Mouse (Mus musculus): ENCODE results near the gene Ankrd24. TPM values are rescaled to one million over a fixed set of nuclear protein-coding genes. Genes with fewer than 3 reads are reported as not detected.

Ankrd24 gene
- polyA plus RNA-seq (2012; ENCODE audit: insufficient read depth, insufficient read length, missing spikeins) = 7.8 and 9.6 TPM in 2 replicates

GRCm38 (mm10) chr10:81628390-81628789 lies at the start of gene Ankrd24:
Ankrd24 (plus strand) TSS chr10:81628540.
- Histone ChIP-seq H3K27ac (ENCODE audit: insufficient read depth, low read depth, low read length) (peak within 1 kb of the TSS; percentile 87), H3K4me3 (ENCODE audit: insufficient read depth, low read length) (peak within 1 kb of the TSS; percentile 75), H3K4me1 (ENCODE audit: control insufficient read depth, insufficient read depth, low read length) (peaks cover 21% of the 10 kb centered on the region)
- no peak for TF ChIP-seq POLR2A (IDR thresholded peaks at IDR 0.05; ENCODE audit: borderline replicate concordance, low read depth, low read length)
- no peak for TF ChIP-seq CTCF (IDR thresholded peaks at IDR 0.05; ENCODE audit: low read depth, low read length)

- H3K4me1 ChIP-seq (ENCODE audit: control insufficient read depth, insufficient read depth, low read length) = no peaks in the 10 kb centered on the region; the same call in 1 of the 2 replicates
- no peak overlapping the region for H3K27ac ChIP-seq (ENCODE audit: insufficient read depth, low read depth, low read length)
- H3K4me3 ChIP-seq (ENCODE audit: insufficient read depth, low read length) = no peak overlapping the region
- TF ChIP-seq POLR2A (IDR thresholded peaks at IDR 0.05; ENCODE audit: borderline replicate concordance, low read depth, low read length) (no peak), CTCF (IDR thresholded peaks at IDR 0.05; ENCODE audit: low read depth, low read length) (no peak)
These were observed 48.4 kb upstream of the Ankrd24 start for GRCm38 (mm10) chr10:81579967-81580366.

- Histone ChIP-seq H3K27ac (ENCODE audit: insufficient read depth, low read depth, low read length) (no peak overlapping the region), H3K4me1 (ENCODE audit: control insufficient read depth, insufficient read depth, low read length) (no peaks in the 10 kb centered on the region; the same call in 1 of the 2 replicates), H3K4me3 (ENCODE audit: insufficient read depth, low read length) (peak overlapping the region; percentile 18; the same call in 1 of the 2 replicates)
- TF ChIP-seq POLR2A (IDR thresholded peaks at IDR 0.05; ENCODE audit: borderline replicate concordance, low read depth, low read length) (no peak), CTCF (IDR thresholded peaks at IDR 0.05; ENCODE audit: low read depth, low read length) (no peak)
These were observed 47.8 kb upstream of the Ankrd24 start for GRCm38 (mm10) chr10:81580441-81581070.

GRCm38 (mm10) chr10:81583347-81583746 lies 45.0 kb upstream of the Ankrd24 start:
- Histone ChIP-seq H3K4me1 (ENCODE audit: control insufficient read depth, insufficient read depth, low read length) (no peaks in the 10 kb centered on the region), H3K4me3 (ENCODE audit: insufficient read depth, low read length) (no peak overlapping the region), H3K27ac (ENCODE audit: insufficient read depth, low read depth, low read length) (no peak overlapping the region)
- TF ChIP-seq CTCF (IDR thresholded peaks at IDR 0.05; ENCODE audit: low read depth, low read length) (no peak), POLR2A (IDR thresholded peaks at IDR 0.05; ENCODE audit: borderline replicate concordance, low read depth, low read length) (no peak)

- TF ChIP-seq POLR2A (IDR thresholded peaks at IDR 0.05; ENCODE audit: borderline replicate concordance, low read depth, low read length) (no peak), CTCF (IDR thresholded peaks at IDR 0.05; ENCODE audit: low read depth, low read length) (no peak)
These were observed 39.6 kb upstream of the Ankrd24 start for GRCm38 (mm10) chr10:81588739-81589138.

GRCm38 (mm10) chr10:81591846-81592245 lies 36.5 kb upstream of the Ankrd24 start:
- Histone ChIP-seq H3K4me3 (ENCODE audit: insufficient read depth, low read length) (no peak overlapping the region), H3K4me1 (ENCODE audit: control insufficient read depth, insufficient read depth, low read length) (no peaks in the 10 kb centered on the region), H3K27ac (ENCODE audit: insufficient read depth, low read depth, low read length) (no peak overlapping the region)
- TF ChIP-seq CTCF (IDR thresholded peaks at IDR 0.05; ENCODE audit: low read depth, low read length) (no peak), POLR2A (IDR thresholded peaks at IDR 0.05; ENCODE audit: borderline replicate concordance, low read depth, low read length) (no peak)

More at GRCm38 (mm10) chr10:81588739-81589138, 39.6 kb upstream of the Ankrd24 start:
- H3K4me1 ChIP-seq (ENCODE audit: control insufficient read depth, insufficient read depth, low read length) = no peaks in the 10 kb centered on the region
- H3K4me3 ChIP-seq (ENCODE audit: insufficient read depth, low read length) = no peak overlapping the region
- no peak overlapping the region for H3K27ac ChIP-seq (ENCODE audit: insufficient read depth, low read depth, low read length)

- H3K4me3 ChIP-seq (ENCODE audit: insufficient read depth, low read length) = no peak overlapping the region
- no peak overlapping the region for H3K27ac ChIP-seq (ENCODE audit: insufficient read depth, low read depth, low read length)
- no peak for TF ChIP-seq POLR2A (IDR thresholded peaks at IDR 0.05; ENCODE audit: borderline replicate concordance, low read depth, low read length)
- TF ChIP-seq CTCF (IDR thresholded peaks at IDR 0.05; ENCODE audit: low read depth, low read length) = no peak
- no peaks in the 10 kb centered on the region for H3K4me1 ChIP-seq (ENCODE audit: control insufficient read depth, insufficient read depth, low read length)
These were observed 35.7 kb upstream of the Ankrd24 start for GRCm38 (mm10) chr10:81592631-81593030.

GRCm38 (mm10) chr10:81593223-81593622 lies 35.1 kb upstream of the Ankrd24 start:
- Histone ChIP-seq H3K27ac (ENCODE audit: insufficient read depth, low read depth, low read length) (no peak overlapping the region), H3K4me1 (ENCODE audit: control insufficient read depth, insufficient read depth, low read length) (no peaks in the 10 kb centered on the region), H3K4me3 (ENCODE audit: insufficient read depth, low read length) (no peak overlapping the region)
- TF ChIP-seq POLR2A (IDR thresholded peaks at IDR 0.05; ENCODE audit: borderline replicate concordance, low read depth, low read length) (no peak), CTCF (IDR thresholded peaks at IDR 0.05; ENCODE audit: low read depth, low read length) (no peak)

- H3K4me1 ChIP-seq (ENCODE audit: control insufficient read depth, insufficient read depth, low read length) = no peaks in the 10 kb centered on the region
- no peak overlapping the region for H3K27ac ChIP-seq (ENCODE audit: insufficient read depth, low read depth, low read length)
- no peak for TF ChIP-seq POLR2A (IDR thresholded peaks at IDR 0.05; ENCODE audit: borderline replicate concordance, low read depth, low read length)
- no peak overlapping the region for H3K4me3 ChIP-seq (ENCODE audit: insufficient read depth, low read length)
These were observed 34.4 kb upstream of the Ankrd24 start for GRCm38 (mm10) chr10:81593935-81594334.

GRCm38 (mm10) chr10:81595599-81595998 lies 32.7 kb upstream of the Ankrd24 start:
- TF ChIP-seq POLR2A (IDR thresholded peaks at IDR 0.05; ENCODE audit: borderline replicate concordance, low read depth, low read length) (no peak), CTCF (IDR thresholded peaks at IDR 0.05; ENCODE audit: low read depth, low read length) (no peak)
- Histone ChIP-seq H3K4me1 (ENCODE audit: control insufficient read depth, insufficient read depth, low read length) (0 out of 2 replicates have a peak, but pooled peaks cover 2% of the 10 kb centered on the region), H3K27ac (ENCODE audit: insufficient read depth, low read depth, low read length) (no peak overlapping the region), H3K4me3 (ENCODE audit: insufficient read depth, low read length) (no peak overlapping the region)

All from bone marrow macrophage, adult 2 months (primary cell).